Mouse (Mus musculus) hematopoietic stem cell, adult 5-6 weeks (primary cell): ENCODE results near the gene Cdc20b. TPM values are rescaled to one million over a fixed set of nuclear protein-coding genes. Genes with fewer than 3 reads are reported as not detected.

Experiments
- total RNA-seq: library from RNA; stranded (forward); fragments of 172-1452, 232-1000 nt; gene quantifications from 2 replicates; pipeline ENCODE4 v1.2.3, GENCODE M21; 2017

Cdc20b gene
- total RNA-seq, 1 experiment from 2014 or later = not detected

Other genes with a start within 250 kb of the Cdc20b start
- gene Plpp1, start 234.3 kb upstream of the Cdc20b start, total RNA-seq = 0.63 and 3.2 TPM in 2 replicates
- gene Mtrex, start 107.7 kb upstream of the Cdc20b start, total RNA-seq = 64.2 and 87.5 TPM in 2 replicates
- 17.0 and 24.0 TPM in 2 replicates for gene Dhx29, start 107.7 kb upstream of the Cdc20b start, total RNA-seq
- 1.3 and 1.5 TPM in 2 replicates for gene Ccno, start 47.3 kb upstream of the Cdc20b start, total RNA-seq
- gene Mcidas, start 41.3 kb upstream of the Cdc20b start, total RNA-seq = not detected in 2 replicates
- gene Gpx8, start 11.3 kb downstream of the Cdc20b start, total RNA-seq = not detected in 2 replicates
- gene Gzma, start 65.9 kb downstream of the Cdc20b start, total RNA-seq = 5.5 and 5.6 TPM in 2 replicates
- gene Esm1, start 174.5 kb downstream of the Cdc20b start, total RNA-seq = 0.10 and 1.2 TPM in 2 replicates
- gene Gzmk, start 190.8 kb downstream of the Cdc20b start, total RNA-seq = not detected in 2 replicates